Mouse (Mus musculus) Muller cell, postnatal 12 days (primary cell): ENCODE results near the gene Nfe2l1.
"Not testable (repeated sequence)": the region's sequence is repeated elsewhere in the genome, so short reads cannot be mapped to it uniquely, and the experiment has no call there.

Experiments
- DNase-seq: peaks from one replicate; pipeline ENCODE4 v3.0.0-alpha.2; 2015; ENCODE audit errors: inconsistent ontology term

The Nfe2l1 gene

DNA sequence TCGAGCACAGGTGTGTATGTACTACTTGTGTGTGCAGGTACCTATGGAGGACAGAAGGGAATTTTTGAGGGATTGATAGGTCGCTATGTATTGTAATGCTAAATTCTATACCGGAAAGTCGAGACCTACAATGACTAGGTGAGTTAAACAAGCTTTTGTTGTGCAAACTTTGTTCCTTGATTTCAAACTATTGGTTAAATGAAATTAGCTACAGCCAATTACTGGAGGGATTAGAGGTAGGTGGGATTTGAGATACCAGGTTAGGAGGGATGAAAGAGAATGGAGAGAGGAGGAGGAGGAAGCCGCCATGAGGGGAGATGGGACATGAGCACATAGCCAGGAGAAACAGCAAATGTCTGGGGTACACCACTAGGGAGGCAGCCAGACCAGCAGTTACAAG lies 49.5 kb downstream of the Nfe2l1 start:
- no peak for DNase-seq

GRCm38 (mm10) chr11:96778061-96778627 lies 51.6 kb downstream of the Nfe2l1 start:
- not testable (repeated sequence) for DNase-seq

- DNase-seq, result peak; percentile 99
These were observed 52.5 kb downstream of the Nfe2l1 start, which contains the start of gene Snx11 for GRCm38 (mm10) chr11:96776968-96777962. Gene Snx11 (minus strand): TSS chr11:96777559.

DNA sequence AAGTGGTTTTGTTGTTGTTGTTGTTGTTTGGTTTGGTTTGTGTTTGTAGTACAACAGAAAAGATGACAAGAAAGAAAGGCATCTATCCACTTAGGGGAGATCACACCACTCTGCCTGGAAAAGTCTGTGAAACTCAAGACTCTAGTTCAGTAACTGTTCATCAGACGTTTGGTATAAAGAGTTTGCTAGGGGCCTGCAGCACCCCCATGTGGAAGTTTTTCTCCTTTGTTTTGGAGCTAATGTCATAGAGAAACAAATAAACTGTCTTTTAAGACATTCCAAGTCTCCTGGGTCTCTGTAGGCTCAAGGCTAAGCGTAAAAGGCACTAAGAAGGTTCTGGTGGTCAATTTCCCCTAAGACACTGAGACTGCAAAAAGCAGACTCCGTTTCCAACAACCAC lies 53.7 kb downstream of the Nfe2l1 start:
- DNase-seq, result no peak

DNA sequence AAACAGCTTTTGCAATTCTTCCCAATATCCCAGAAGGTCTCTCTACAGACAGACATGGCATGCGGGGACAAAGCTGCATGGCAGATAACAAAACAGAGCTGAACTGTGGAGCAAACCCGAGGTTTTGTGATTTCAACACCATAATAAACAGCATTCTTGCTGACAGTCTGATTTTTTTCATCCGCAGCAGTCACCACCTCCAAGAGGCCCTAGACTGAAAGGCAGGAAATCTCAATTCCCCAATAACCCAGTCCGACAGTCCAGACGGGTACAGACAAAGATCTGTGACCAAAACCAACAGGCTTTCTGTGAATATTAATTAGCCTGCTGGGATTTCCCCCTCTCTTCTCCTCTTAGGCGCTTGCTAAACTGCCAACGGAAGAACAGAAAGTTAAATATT lies 54.1 kb downstream of the Nfe2l1 start:
- DNase-seq, result no peak

DNA sequence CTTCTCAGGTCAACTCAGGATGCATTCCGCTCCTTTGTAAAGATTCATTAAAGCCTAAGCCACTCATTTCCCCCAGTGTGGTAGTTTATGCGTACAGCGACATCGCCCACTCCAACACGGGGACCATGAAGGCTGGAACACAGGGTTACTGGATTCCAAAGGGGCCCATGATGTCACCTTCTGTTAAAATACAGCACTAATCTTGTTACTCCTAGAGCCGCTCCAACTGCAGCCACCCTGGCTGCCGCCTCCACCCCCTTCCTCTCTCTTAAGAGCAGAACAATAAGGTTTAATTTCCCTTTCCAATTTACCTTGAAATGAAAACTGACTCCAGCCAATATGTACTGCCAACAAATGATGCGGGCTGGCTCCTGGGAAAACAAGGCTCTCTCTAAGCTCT lies 54.7 kb downstream of the Nfe2l1 start:
- DNase-seq, result no peak

DNA sequence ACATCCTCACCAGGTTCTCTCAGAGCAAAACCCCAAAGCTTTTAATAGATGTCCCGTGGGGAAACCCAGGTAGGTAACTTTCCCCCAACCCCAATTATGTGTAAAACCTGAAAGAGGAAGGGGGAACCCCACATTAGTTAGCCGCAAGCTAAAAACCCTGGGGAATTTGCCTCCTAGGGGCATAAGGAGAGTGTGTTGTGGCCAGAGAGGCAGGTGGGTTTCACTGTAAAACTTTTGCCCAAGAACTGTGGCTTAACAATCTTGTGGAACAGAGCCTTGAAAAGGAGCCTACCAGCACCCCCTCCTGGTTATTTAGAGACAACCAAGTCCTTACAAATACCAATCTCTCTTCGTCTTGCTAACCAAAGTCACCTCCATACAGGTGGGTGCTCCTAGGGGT lies 55.2 kb downstream of the Nfe2l1 start:
- DNase-seq, result no peak

DNA sequence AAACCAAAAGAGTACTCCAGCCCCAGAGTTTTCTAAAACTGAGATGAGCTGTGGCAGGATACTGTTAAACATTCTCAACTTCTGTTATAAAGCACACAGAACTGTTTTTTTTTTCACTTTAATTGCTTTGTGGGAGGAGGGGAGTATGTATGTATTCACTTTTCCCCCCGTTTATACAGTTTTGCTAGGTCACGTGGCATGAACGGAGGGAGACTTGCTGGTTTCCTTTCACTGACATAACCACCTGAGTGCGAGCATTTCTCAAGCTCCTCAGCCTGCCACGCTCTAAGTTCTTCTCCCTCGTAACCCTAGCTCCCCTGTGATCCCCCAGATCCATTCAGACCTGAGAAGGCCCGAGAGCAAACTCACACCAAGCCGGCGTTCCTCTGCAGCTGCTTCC lies 57.4 kb downstream of the Nfe2l1 start:
- DNase-seq, result no peak

GRCm38 (mm10) chr11:96771274-96771975 lies 58.3 kb downstream of the Nfe2l1 start:
- no peak for DNase-seq

- DNase-seq, result no peak
These were observed 61.5 kb downstream of the Nfe2l1 start for GRCm38 (mm10) chr11:96768240-96768639.
